Mouse (Mus musculus): ENCODE results near the gene Olfr54.
"Not testable (repeated sequence)": the region's sequence is repeated elsewhere in the genome, so short reads cannot be mapped to it uniquely, and the experiment has no call there.

DNA sequence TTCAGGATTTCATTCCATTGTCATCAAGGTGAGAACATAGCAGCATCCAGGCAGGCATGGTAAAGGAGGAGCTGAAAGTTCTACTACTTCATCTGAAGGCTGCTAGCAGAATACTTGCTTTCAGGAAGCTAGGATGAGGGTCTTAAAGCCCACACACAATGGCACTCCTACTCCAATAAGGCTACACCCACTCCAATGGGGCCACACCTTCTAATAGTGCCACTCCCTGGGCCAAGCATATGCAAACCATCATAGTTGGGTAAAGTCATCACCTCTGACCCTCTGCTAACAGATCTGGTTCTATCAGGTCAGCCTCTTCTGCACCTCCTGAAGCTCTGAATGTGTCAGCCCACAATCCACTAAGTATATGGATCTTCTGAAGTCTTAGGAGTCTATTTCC, 20.1 kb downstream of the Olfr54 start:
- not testable (repeated sequence) for TF ChIP-seq POLR2A (IDR thresholded peaks at IDR 0.05; ENCODE audit: low read depth, low read length); CTCF (IDR thresholded peaks at IDR 0.05; ENCODE audit: extremely low read depth, insufficient read length, insufficient replicate concordance, low read depth, low read length)

All from small intestine, adult 2 months (tissue).